Mouse (Mus musculus) lung, embryonic 14.5 days (tissue): Measurements from ENCODE around the gene Scel. TPM values are rescaled to one million over a fixed set of nuclear protein-coding genes. Genes with fewer than 3 reads are reported as not detected.

Experiments
- ATAC-seq: fragments of 200-750 bp; cut with Nextera tagmentation; 2 replicates; pipeline ENCODE4 v1.8.0; 2017; ENCODE audit warnings: mild to moderate bottlenecking, moderate TSS enrichment, moderate library complexity; ENCODE audit not compliant: insufficient read depth
- DNase-seq: peaks from one replicate; pipeline ENCODE4 v3.0.0-alpha.2; 2015
- H3K27ac ChIP-seq: fragments of 300-500 bp; sonication (generic); 2 replicates; pipeline ENCODE4 v1.5.1; 2014; ENCODE audit warnings: low read depth, mild to moderate bottlenecking, moderate library complexity
- H3K27me3 ChIP-seq: fragments of 300-500 bp; sonication (generic); 2 replicates; pipeline ENCODE4 v1.6.1; 2014; ENCODE audit warnings: low read length, control low read depth; ENCODE audit not compliant: insufficient read depth
- H3K36me3 ChIP-seq: fragments of 300-500 bp; sonication (generic); 2 replicates; pipeline ENCODE4 v1.6.1; 2014; ENCODE audit warnings: control low read depth; ENCODE audit not compliant: insufficient read depth
- H3K4me1 ChIP-seq: fragments of 300-500 bp; sonication (generic); 2 replicates; pipeline ENCODE4 v1.6.1; 2014; ENCODE audit warnings: antibody characterized with exemption, control low read depth; ENCODE audit not compliant: insufficient read depth
- H3K4me2 ChIP-seq: fragments of 300-500 bp; sonication (generic); 2 replicates; pipeline ENCODE4 v1.6.1; 2014; ENCODE audit warnings: mild to moderate bottlenecking
- H3K4me3 ChIP-seq: fragments of 300-500 bp; sonication (generic); 2 replicates; pipeline ENCODE4 v1.5.1; 2014; ENCODE audit warnings: low read depth, low read length
- H3K9ac ChIP-seq: fragments of 300-500 bp; sonication (generic); 2 replicates; pipeline ENCODE4 v1.6.1; 2014
- H3K9me3 ChIP-seq: fragments of 300-500 bp; sonication (generic); 2 replicates; pipeline ENCODE4 v1.6.1; 2016; ENCODE audit warnings: low read depth, low read length, control low read depth
- CTCF ChIP-seq: IDR thresholded peaks from 2 replicates; pipeline ENCODE4 v1.5.1; 2016; ENCODE audit warnings: antibody characterized with exemption, low read depth
- WGBS: fragments of 180-500 bp; shearing (Covaris S2); extraction: QIAGEN DNeasy Blood & Tissue Kit; methylation state at CpG from one replicate; pipeline ENCODE4 v1.1.7; 2014; 5-methylcytosine and 5-hydroxymethylcytosine counted together
- polyA plus RNA-seq: library from polyadenylated mRNA; unstranded; fragments of >200 nt; fragmentation: Nextera tagmentation; extraction: Ambion mirVana; gene quantifications from 2 replicates; pipeline ENCODE4 v1.2.1, GENCODE M21; 2014

Scel gene
- polyA plus RNA-seq, result 1.7 and 1.9 TPM in 2 replicates

- Histone ChIP-seq H3K36me3 (no peaks in the 10 kb centered on the region), H3K9ac (no peak within 1 kb of the TSS), H3K9me3 (no peaks in the 10 kb centered on the region), H3K4me1 (no peaks in the 10 kb centered on the region), H3K4me3 (no peak within 1 kb of the TSS), H3K27ac (no peak within 1 kb of the TSS), H3K27me3 (no peaks in the 10 kb centered on the region), H3K4me2 (peak within 1 kb of the TSS; percentile 47)
- DNase-seq (peak; percentile 48), ATAC-seq (peak; percentile 83; the same call in 1 of the 2 replicates)
- no peak for TF ChIP-seq CTCF
- WGBS, result 13% methylated on average over 14 of the region's 14 CpGs
Measured at GRCm38 (mm10) chr14:103512802-103513472, at the start of gene Scel. Scel (plus strand) TSS chr14:103513342.

- ATAC-seq, result no peak
- Histone ChIP-seq H3K4me1 (no peaks in the 10 kb centered on the region), H3K9me3 (no peaks in the 10 kb centered on the region), H3K36me3 (no peaks in the 10 kb centered on the region), H3K27me3 (no peaks in the 10 kb centered on the region), H3K4me2 (no peak overlapping the region), H3K4me3 (no peak overlapping the region), H3K27ac (no peak overlapping the region), H3K9ac (no peak overlapping the region)
- no peak for TF ChIP-seq CTCF
- 69% methylated on average over 12 of the region's 12 CpGs for WGBS
- no peak for DNase-seq
Measured at GRCm38 (mm10) chr14:103468691-103469463, 44.3 kb upstream of the Scel start.

DNA sequence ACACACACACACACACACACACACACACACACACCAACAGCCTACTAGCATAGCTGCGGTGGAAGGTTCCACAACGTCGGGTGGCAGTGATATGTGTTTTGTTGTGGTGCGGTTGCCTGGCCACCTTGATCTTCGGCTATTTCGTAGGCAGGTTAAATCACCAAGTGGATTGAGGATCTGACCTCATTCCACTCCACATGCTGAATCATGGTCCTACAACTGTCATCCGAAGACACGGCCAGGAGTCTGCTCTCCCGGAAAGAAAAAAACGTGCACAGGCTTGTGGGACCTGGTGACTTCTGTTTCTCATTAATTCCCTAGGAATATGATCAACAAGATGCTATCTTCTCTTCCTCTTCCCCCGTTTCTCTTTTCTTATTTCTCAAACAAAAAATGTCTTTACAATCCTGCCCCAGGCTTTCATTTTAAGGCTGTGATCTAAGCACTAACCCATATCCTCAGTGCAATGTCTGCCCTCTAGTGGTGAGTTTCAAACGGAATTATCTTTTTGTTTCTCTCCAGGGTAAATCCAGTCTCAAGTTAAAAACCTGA lies 43.6 kb upstream of the Scel start:
- no peak overlapping the region for H3K27ac ChIP-seq
- H3K4me2 ChIP-seq, result peak overlapping the region; percentile 35; the same call in 1 of the 2 replicates
- peak; percentile 82 for TF ChIP-seq CTCF
- H3K9ac ChIP-seq, result no peak overlapping the region
- DNase-seq, result peak; percentile 94
- H3K4me3 ChIP-seq, result no peak overlapping the region
- no peaks in the 10 kb centered on the region for H3K36me3 ChIP-seq
- H3K9me3 ChIP-seq, result no peaks in the 10 kb centered on the region
- 50% methylated on average over 12 of the region's 12 CpGs for WGBS
- peak; percentile 85 for ATAC-seq
- no peaks in the 10 kb centered on the region for H3K4me1 ChIP-seq
- no peaks in the 10 kb centered on the region for H3K27me3 ChIP-seq

DNA sequence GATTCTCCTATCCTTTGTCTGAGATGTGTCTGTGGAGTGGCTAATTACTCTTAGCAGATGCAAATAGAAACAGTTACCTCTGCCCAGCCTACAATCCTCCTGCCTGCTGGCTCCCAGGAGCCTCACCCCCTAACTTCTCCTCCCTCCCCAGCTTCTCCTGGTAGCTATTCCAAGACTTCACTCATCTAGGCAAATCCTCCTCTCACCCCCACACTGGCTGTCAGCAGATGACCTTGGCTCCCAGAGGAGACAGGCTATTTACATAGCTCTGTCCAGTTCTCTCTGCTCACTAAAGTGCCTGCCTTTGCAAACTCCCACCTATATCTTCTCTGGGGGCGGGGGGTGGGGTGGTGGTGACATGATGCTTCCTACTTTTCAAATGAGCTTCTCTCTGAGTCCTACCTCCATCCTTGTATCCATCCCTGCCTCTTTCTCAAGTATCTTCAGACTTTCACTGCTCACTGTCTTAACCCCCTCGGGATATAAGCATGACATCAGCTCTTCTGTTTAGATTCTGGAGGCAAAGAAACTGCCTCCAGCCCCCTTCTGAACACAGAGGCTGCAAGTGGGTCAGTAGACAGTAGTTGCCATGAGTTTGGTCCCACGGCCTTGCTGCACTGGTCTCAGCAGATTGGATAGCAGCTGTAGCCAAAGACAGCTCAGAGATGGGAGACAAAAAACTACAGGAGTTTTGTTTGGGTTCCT lies 41.9 kb upstream of the Scel start:
- H3K27ac ChIP-seq, result no peak overlapping the region
- ATAC-seq (peak; percentile 29; the same call in 1 of the 2 replicates), DNase-seq (no peak)
- no peaks in the 10 kb centered on the region for H3K36me3 ChIP-seq
- no peak overlapping the region for H3K4me2 ChIP-seq
- WGBS, result 23% methylated on average over 3 of the region's 3 CpGs
- no peak overlapping the region for H3K4me3 ChIP-seq
- no peak for TF ChIP-seq CTCF
- H3K9ac ChIP-seq, result no peak overlapping the region
- no peaks in the 10 kb centered on the region for H3K9me3 ChIP-seq
- no peaks in the 10 kb centered on the region for H3K27me3 ChIP-seq
- H3K4me1 ChIP-seq, result no peaks in the 10 kb centered on the region

- peak; percentile 28; the same call in 1 of the 2 replicates for ATAC-seq
- H3K4me1 ChIP-seq, result no peaks in the 10 kb centered on the region
- H3K36me3 ChIP-seq, result no peaks in the 10 kb centered on the region
- TF ChIP-seq CTCF, result no peak
- H3K4me2 ChIP-seq, result no peak overlapping the region
- H3K9ac ChIP-seq, result no peak overlapping the region
- H3K27me3 ChIP-seq, result no peaks in the 10 kb centered on the region
- no peak overlapping the region for H3K4me3 ChIP-seq
- peak; percentile 49 for DNase-seq
- WGBS, result 35% methylated on average over 7 of the region's 7 CpGs
- no peak overlapping the region for H3K27ac ChIP-seq
- H3K9me3 ChIP-seq, result no peaks in the 10 kb centered on the region
Measured at GRCm38 (mm10) chr14:103471806-103472553, 41.2 kb upstream of the Scel start.

GRCm38 (mm10) chr14:103472554-103472905 lies 40.6 kb upstream of the Scel start:
- Histone ChIP-seq H3K4me3 (no peak overlapping the region), H3K36me3 (no peaks in the 10 kb centered on the region), H3K9me3 (no peaks in the 10 kb centered on the region), H3K4me1 (no peaks in the 10 kb centered on the region), H3K9ac (no peak overlapping the region), H3K4me2 (no peak overlapping the region), H3K27ac (no peak overlapping the region), H3K27me3 (no peaks in the 10 kb centered on the region)
- WGBS, result 44% methylated on average over 2 of the region's 2 CpGs
- ATAC-seq, result no peak
- no peak for DNase-seq
- no peak for TF ChIP-seq CTCF
